Mouse (Mus musculus) Patski (cell line): ENCODE results near the gene Stard3. TPM values are rescaled to one million over a fixed set of nuclear protein-coding genes. Genes with fewer than 3 reads are reported as not detected.

Experiments
- ATAC-seq: fragments of 100-300 bp; one replicate; pipeline ENCODE4 v1.8.0; 2021
- CTCF ChIA-PET: fragments of 350-600 bp; sonication (Branson Sonifier 250); formaldehyde crosslinking; loops from one replicate; lab custom pipeline; 2022; ENCODE audit warnings: inconsistent platforms; lab: Charles Lee
- POLR2A ChIA-PET: fragments of 350-600 bp; sonication (Branson Sonifier 250); formaldehyde crosslinking; loops from one replicate; lab custom pipeline; 2022; ENCODE audit warnings: antibody characterized with exemption, inconsistent platforms; lab: Charles Lee
- DNase-seq: peaks from one replicate; pipeline ENCODE4 v3.0.0-alpha.2; 2011; ENCODE audit warnings: low read depth, low spot score
- H3K27me3 ChIP-seq: fragments of 371-371 bp; one replicate; pipeline ENCODE4 v1.5.1; 2021
- CTCF ChIP-seq: fragments of 100-300 bp; IDR thresholded peaks from one replicate; pipeline ENCODE4 v1.5.1; 2021
- in situ Hi-C: fragments of 300-500 bp; cut with MboI; formaldehyde crosslinking; loops from 3 replicates; pipeline ENCODE4 v1.11.1; 2018; ENCODE audit warnings: low pct_unique_long_range_greater_than_20kb, mixed read lengths
- polyA plus RNA-seq: library from polyadenylated mRNA; unstranded; gene quantifications from one replicate; pipeline ENCODE4 v1.2.3, GENCODE M21; 2021

Gene Stard3
- polyA plus RNA-seq, 1 experiment from 2014 or later, result 46.3 TPM

DNA sequence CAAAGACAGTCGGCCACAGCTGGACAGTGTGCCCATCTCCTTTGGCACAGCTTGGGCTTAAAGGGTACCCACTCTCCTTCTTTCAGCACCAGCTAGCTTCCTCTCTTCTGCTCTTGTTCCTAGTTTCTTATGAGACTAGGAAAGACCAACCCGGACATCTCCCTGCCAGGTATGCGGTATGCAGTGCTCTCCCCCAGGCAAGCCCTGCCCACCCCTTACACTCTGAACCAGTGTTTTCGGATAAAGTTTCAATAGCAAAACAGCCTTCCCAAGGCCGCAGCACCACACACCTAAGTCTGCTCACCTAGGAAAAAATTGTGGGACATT, 36.5 kb upstream of the Stard3 start:
- ChIA-PET POLR2A (no interaction called here), CTCF (interaction anchor here (1.0 to 1.9 kb wide), 2 partner anchors 21 to 57 kb away, joined by 3 to 10 read pairs; no protein-coding TSS in a partner anchor)
- in situ Hi-C loops, result no loop called here
- no peak for TF ChIP-seq CTCF
- DNase-seq, result no peak
- peaks cover 90% of the 10 kb centered on the region for H3K27me3 ChIP-seq
- ATAC-seq, result no peak

DNA sequence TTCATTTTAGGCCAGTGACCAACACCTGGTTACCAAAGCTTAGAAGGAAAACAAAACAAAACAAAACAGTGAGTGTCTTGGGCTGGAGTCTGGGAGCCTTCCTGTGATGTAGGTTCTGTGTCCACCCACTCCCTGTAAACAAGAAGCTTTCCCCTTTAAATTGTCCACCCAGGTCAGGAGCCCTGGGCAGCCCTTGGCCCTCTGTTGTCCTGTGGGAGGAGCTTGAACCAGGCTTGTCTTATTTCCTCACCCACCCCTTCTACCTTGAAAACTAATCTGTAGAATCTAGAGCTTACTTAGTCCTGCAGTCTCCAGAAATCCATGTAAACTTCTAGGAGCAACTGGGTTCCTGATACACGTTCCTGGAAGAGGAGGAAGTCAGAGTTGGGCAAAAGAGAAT, 36.0 kb upstream of the Stard3 start:
- POLR2A ChIA-PET, result no interaction called here
- peaks cover 90% of the 10 kb centered on the region for H3K27me3 ChIP-seq
- in situ Hi-C loops, result no loop called here
- CTCF ChIA-PET, result interaction anchor here (1.9 kb wide), 1 partner anchor 20 kb away, joined by 10 read pairs; no protein-coding TSS in a partner anchor
- ATAC-seq (no peak), DNase-seq (no peak)
- no peak for TF ChIP-seq CTCF

DNA sequence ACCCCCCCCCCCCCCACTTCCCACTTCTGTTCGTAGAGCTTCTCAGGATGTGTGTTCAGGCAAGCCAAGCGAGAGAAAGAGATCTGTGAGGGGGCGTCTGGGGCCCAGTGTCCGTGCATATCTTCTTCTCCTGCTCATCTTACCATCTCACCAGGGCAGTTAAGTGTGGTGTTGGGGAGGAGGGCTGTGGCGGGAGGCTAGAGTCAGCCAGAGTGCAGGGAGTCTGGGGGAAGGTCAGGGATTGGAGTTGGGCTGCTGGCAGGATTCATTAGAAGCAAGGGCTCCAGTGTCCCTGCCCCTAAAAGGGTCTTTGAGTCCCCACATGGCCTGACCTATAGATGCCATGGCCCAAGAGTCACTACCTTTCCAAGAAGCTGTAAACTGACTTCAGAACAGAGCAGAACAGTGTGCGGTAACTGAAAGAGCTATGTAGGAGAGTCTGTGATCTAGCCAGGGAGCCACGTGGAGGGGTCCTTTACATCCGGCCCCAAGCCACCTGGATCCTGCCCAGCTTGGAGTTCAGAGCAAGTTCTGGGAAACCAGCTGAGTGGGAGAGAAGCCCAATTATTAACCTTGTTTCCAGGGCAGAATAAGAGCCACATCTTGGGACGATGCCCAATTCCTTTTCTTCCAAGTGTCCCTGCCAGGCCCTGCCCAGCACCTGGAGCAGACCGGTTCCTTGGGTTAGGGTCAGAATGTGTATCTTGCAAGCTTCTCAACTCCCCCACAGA, 34.9 kb upstream of the Stard3 start:
- POLR2A ChIA-PET, result no interaction called here
- in situ Hi-C loops, result no loop called here
- ATAC-seq, result no peak

DNA sequence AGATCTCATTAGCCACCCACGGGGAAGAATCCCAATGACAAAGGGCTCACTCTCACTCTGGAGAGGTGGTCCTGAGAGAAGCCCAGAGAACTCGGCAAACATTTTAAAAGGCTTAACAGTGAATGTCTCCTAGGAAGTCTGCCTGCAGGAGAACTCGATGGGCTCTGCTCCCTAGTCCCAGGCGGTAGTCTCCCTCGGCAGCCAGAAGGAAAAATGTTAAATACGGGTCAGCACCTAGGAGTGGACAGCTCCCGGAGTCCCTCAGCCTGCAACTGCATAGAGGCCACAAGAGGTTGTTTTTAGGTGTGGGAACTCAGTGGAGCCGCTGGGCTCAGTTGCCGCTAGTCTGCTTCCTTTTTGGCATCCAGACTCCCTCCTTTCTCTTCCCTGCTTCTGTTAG, 34.2 kb upstream of the Stard3 start:
- ChIA-PET POLR2A (no interaction called here), CTCF (no interaction called here)
- in situ Hi-C loops, result no loop called here
- no peak for TF ChIP-seq CTCF
- DNase-seq, result no peak
- H3K27me3 ChIP-seq, result peaks cover 92% of the 10 kb centered on the region
- no peak for ATAC-seq

More for the DNA sequence above, 34.9 kb upstream of the Stard3 start:
- CTCF ChIA-PET, result interaction anchor here (1.9 kb wide), 1 partner anchor 19 kb away, joined by 10 read pairs; no protein-coding TSS in a partner anchor
- no peak for TF ChIP-seq CTCF
- H3K27me3 ChIP-seq, result peaks cover 92% of the 10 kb centered on the region
- no peak for DNase-seq

DNA sequence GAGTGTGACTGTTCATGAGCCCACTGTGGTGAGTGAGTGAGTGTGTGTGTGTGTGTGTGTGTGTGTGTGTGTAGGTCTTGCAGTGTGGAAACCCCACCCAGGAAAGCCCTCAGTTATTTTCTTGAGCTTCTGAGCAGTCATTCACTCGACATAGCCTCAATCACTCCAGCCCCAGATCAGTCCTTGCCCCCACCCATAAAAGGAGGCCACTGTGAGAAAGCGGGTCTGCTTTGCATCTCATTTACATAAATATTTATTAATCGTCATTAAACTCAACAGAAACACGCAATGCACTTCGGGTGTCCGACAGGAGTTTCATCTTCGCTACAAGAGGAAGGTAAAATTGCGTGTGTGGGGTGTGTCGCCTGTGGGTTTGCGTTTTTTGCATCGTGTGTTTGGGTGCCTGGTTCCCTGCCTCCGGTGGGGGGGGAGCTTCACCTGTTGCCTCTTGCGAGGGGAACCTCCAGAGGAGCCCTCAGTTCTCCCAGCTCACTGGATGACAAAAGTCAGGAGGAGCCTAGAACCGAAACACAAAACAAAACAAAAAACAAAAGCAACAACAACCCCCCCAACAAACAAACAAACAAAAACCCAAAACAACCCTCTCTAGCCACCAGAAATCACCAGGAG, 32.9 kb upstream of the Stard3 start:
- peaks cover 89% of the 10 kb centered on the region for H3K27me3 ChIP-seq
- ATAC-seq, result no peak
- ChIA-PET CTCF (no interaction called here), POLR2A (interaction anchor here (0.6 kb wide), 1 partner anchor 256 kb away, joined by 3 read pairs; no protein-coding TSS in a partner anchor)
- in situ Hi-C loops, result no loop called here
- DNase-seq, result no peak
- no peak for TF ChIP-seq CTCF

DNA sequence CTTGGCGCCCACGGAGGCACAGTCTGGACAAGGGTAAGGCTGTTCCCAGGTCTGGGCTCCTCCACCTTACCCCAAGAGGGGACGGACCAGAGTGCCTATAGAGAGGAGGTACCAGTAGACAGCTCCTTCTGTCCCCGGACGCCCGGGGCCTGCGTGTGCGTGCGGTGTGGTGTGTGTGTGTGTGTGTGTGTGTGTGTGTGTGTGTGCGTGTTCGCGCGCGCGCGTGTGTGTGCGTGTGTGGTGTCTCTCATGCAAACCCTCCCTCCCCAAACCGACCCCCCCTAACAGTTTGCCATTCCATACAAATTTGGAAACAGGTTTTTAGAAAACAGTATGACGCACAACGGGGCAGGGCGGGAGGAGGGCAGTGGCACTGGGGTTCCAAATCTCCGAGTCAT, 32.3 kb upstream of the Stard3 start:
- ATAC-seq (no peak), DNase-seq (no peak)
- peaks cover 89% of the 10 kb centered on the region for H3K27me3 ChIP-seq
- CTCF ChIA-PET, result no interaction called here
- POLR2A ChIA-PET, result interaction anchor here (0.6 kb wide), 1 partner anchor 257 kb away, joined by 3 read pairs; no protein-coding TSS in a partner anchor
- TF ChIP-seq CTCF, result no peak
- in situ Hi-C loops, result no loop called here

DNA sequence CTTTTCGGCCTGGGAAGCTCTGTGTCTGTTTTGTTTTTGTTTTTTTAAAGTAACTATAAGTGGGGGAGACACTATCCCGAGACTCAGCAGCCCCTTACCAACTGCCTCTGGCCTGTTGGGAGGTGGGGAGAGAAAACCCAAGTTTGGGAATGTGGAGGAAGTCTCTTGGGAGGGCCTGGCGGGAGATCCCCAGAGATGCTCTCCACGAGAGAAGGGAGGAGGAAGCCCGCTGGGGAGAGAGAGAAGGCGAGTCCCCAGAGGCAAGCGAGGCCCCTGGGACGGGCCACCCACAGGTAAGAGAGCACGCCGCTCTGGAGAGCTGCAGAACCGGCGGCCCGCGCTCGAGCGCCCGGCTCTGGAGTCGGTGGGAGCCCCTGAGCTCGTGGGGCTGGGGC, 31.4 kb upstream of the Stard3 start:
- CTCF ChIA-PET, result no interaction called here
- ATAC-seq (no peak), DNase-seq (no peak)
- POLR2A ChIA-PET, result interaction anchor here (0.6 kb wide), 1 partner anchor 49 kb away, joined by 6 read pairs; no protein-coding TSS in a partner anchor
- H3K27me3 ChIP-seq, result peaks cover 86% of the 10 kb centered on the region
- no peak for TF ChIP-seq CTCF
- in situ Hi-C loops, result no loop called here

DNA sequence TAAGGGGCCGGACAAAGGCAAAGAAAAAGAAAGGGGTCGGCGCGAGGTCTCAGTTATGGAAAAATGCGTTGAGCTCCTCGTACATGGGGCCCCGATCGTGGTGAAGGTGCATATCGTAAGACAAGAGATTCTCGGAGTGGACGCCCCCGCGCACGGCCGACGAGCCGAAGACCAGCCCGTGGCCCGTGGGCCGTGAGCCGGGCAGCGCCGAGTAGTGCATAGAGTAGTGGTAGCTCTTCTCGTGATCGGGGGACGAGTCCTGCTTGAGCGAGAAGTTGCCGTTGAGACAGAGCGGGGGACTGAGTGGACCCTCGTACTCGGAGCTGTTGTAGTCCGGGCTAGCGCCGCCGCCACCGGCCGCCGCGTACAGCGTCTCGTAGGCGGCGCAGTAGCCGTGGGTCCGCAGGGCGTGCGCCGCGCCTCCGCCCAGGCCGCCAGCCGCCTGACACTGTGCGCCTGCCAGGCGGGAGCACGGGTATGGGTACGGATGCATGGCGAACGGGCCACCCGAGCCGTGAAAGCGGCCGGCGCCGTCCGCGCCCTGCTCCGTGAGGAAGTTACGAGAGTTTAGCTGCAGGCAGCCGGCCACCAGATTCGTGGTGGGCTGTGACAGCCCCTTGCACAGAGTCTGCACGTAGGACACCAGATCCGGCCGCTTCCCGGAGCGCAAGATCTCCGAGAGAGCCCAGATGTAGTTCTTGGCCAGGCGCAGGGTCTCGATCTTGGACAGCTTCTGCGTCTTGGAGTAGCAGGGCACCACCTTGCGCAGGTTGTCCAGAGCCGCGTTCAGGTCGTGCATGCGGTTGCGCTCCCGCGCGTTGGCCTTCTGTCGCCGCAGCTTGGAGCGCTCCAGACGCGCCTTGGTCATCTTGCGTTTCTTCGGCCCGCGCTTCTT, 30.8 kb upstream of the Stard3 start:
- peaks cover 88% of the 10 kb centered on the region for H3K27me3 ChIP-seq
- in situ Hi-C loops, result no loop called here
- ATAC-seq, result no peak
- DNase-seq, result no peak
- POLR2A ChIA-PET, result interaction anchor here (0.6 to 0.7 kb wide), 2 partner anchors 49 to 822 kb away, joined by 3 to 6 read pairs; no protein-coding TSS in a partner anchor
- CTCF ChIA-PET, result no interaction called here
- no peak for TF ChIP-seq CTCF

DNA sequence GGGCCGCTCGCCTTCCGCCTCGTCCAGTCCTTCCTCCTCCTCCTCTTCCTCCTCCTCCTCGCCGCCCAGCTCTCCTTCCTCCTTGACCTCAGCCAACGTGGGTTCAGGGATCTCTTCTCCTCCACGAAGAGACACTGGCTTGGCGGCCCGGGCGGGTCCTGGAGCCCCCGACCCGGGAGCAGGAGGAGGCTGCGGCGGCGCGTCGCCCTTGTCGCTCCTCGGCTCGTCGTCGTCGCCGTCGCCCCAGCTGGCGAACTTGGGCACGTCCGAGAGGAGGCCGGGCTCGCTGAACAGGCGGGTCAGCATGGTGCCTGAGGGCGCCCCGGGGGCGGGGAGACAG, 30.2 kb upstream of the Stard3 start:
- ATAC-seq (no peak), DNase-seq (no peak)
- POLR2A ChIA-PET, result interaction anchor here (0.7 kb wide), 1 partner anchor 823 kb away, joined by 3 read pairs; no protein-coding TSS in a partner anchor
- CTCF ChIA-PET, result no interaction called here
- peaks cover 88% of the 10 kb centered on the region for H3K27me3 ChIP-seq
- in situ Hi-C loops, result no loop called here
- TF ChIP-seq CTCF, result no peak

DNA sequence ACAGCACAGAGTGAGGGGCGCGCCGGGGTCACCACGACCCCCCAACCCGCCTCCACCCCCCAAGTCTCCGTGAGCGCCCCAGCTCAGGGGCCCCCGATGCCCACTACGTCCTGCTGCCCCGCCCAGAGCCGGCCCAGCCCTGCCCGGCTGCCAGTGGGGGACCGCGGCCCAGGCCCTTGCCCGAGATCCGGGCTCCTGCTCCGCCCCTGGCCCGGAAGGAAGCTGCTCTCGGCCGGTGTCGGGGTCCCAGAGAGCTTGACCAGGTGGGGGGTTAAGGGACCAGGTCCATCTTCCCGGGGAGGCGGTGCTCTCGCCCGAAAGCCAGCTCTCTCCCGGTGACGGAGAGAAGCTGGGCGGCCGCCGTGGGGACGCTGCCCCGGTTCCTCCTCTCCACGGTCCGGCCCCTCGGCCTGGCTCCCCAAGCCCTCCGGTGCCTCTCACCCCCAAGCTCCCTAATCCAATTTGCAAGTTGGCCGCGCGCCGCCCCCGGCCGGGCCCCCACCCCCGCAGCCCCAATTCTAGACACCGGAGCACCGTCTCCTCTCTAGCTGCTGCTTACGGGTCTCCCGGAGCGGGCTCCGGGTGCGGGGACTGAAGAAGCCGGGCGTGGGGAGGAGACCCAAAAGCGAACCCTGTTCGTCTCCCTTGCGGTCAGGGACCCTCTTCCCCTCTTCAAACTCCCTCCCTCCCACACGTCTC, 29.6 kb upstream of the Stard3 start:
- ChIA-PET CTCF (no interaction called here), POLR2A (interaction anchor here (0.7 to 1.1 kb wide), 2 partner anchors 10 to 823 kb away, joined by 3 read pairs; no protein-coding TSS in a partner anchor)
- no peak for TF ChIP-seq CTCF
- ATAC-seq (no peak), DNase-seq (no peak)
- peaks cover 89% of the 10 kb centered on the region for H3K27me3 ChIP-seq
- in situ Hi-C loops, result no loop called here
